Mouse (Mus musculus) T-helper 17 cell (primary cell): ENCODE data around the gene Medag.

ENCODE experiments used
- in situ Hi-C, 2 experiments: fragments of 300-600 bp; cut with MboI, MseI; formaldehyde crosslinking; loops; 1 replicate in 1 of 2; 2 replicates in 1 of 2; pipeline ENCODE4 v1.15.1; 2025; ENCODE audit warnings: high pct_unique_total_duplicates in 2 of 2

Gene Medag

DNA sequence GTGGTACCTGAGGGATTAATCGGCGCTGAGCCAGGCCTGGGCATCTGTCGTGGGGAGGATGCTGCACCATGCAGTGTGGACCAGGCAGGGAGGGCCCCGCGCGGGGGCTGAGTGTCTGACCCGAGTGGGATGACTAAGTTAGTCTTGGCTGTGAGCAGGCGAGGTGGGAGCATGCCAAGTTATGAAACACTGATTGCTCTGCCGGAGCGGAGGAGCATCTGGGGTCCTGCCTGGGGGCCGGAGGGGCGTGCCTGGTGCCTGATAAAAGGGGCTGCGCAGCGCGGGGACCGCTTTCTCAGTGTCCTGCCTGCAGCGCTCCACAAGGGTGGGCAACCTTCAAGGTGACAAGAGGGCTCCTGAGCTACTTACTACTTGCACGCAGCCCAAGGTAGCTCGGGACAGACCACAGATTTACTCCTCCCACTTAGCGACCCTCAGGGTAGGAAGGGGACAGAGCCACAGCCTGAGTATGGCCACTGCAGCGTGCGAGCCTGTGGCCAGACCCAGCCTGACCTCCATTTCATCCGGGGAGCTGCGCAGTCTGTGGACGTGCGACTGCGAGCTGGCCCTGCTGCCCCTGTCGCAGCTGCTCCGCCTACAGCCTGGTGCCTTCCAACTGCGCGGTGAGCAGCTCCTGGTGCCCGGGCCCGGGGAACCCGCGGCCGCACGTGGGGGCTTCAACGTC lies at the start of gene Medag:
TSS of gene Medag (plus strand) at position 241 of the 685 bp plus-strand sequence.
- in situ Hi-C loops, result loop anchor here in 1 of 2 experiments (10.0 kb wide), 1 partner anchor 157 kb away; no protein-coding TSS in a partner anchor

GRCm38 (mm10) chr5:149362626-149363025 lies 48.9 kb upstream of the Medag start:
- in situ Hi-C loops, result no loop called here

GRCm38 (mm10) chr5:149363903-149364755 lies 47.4 kb upstream of the Medag start:
- in situ Hi-C loops, result no loop called here

DNA sequence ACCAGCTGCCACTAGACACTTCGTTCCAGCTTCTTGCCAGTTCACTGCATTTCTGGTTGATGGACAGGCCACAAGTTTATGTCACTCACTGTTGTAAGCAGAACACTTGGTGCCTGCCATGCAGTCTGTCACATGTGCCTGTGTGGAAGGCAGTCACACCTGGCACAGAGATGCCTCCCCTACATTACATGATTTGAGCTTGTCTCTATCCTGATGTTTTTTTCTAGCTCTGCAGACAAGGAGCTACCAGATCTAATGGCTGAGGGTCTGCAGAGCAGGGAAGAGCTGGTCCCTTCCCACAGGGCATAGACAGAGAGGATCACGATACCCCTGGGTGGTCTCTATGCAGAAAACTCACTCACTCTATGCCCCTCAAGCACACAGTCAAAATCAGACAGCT lies 44.5 kb upstream of the Medag start:
- in situ Hi-C loops, result no loop called here

DNA sequence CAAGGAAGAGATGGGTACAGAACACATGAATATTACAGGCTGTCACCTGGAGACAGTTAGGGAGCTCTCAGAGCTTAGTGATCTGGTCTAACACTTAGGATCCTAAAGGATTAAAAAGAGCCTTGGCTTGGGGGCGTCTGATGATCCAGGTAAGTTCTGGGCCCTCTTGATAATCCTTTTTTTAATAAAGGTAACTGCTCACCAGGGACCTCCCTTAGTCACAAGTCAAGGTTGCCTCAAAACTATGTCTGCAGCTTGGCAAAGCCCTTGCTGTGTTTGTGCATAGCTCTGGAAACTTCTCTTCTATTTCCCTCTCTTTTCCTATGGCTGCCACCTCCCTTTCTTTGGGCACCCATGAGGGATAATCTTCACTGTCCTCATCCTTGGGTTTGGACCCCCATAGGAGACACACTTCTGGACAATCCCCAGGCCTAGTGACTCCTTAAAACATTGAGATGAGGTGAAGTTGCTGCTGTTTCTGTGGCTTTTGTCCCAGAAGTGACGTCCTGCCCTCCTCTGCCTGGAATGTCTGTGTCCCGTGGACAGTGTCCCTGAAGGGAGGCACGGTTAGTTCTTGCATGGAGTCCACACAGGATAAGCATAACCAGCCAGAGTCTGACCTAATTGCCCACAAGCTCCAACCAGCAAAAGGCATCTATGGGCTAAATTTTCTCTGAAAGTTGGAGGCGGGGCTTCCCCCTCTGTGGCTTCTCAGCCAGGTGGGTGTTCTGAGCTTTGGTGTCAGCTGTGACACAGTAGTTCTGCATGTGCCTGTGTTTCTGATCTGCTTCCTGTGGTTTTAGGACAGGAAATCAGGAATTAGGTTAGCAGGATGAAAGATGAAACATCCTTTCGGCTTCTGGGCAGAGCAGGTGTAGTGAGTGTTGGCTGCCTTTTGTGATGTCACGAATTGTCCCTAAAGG lies 43.7 kb upstream of the Medag start:
- in situ Hi-C loops, result no loop called here

- in situ Hi-C loops, result no loop called here
These were observed 42.8 kb upstream of the Medag start for GRCm38 (mm10) chr5:149368575-149369312.

- in situ Hi-C loops, result no loop called here
These were observed 42.0 kb upstream of the Medag start for GRCm38 (mm10) chr5:149369373-149370035.

GRCm38 (mm10) chr5:149372018-149372417 lies 39.5 kb upstream of the Medag start:
- in situ Hi-C loops, result no loop called here

GRCm38 (mm10) chr5:149373224-149373623 lies 38.3 kb upstream of the Medag start:
- in situ Hi-C loops, result no loop called here

- in situ Hi-C loops, result no loop called here
These were observed 37.5 kb upstream of the Medag start for GRCm38 (mm10) chr5:149374026-149374425.

DNA sequence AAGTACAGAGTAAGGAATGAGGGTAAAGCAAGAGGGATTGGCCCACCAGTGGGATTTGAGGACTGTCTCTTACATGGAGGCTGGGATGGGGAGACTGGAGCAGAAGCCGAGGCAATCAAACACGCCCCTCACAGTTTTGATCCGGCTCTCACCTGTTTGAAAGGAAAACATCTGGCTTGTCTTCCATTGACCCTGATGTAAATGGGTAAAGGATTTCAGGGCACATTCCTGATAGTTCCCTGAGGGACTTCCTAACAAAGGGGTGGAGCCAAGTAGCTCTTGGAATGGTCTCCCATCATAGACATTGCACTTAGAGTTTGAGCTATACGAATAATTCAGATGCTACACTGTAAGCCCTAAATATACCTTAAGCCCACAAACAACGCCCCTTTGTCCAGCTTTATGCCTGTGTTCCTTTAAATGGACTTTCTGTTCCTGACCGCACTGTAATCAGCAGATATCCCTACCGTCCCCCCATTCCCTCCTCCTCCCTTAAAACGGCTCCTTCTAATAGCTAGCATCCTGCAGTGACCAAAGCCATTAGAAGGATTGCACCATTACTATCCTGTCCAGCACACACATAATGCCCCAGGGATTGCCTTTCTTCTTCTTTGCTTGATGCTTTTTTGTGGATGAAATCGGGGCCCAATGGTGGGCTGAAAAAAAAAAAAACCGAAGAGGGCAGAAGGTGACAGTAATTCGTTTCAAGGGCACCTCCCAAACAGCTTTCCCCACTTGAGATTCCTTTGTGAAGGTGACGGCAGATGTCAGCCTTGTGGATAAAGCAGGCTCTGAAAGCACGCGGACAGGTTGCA lies 36.3 kb upstream of the Medag start:
- in situ Hi-C loops, result no loop called here

DNA sequence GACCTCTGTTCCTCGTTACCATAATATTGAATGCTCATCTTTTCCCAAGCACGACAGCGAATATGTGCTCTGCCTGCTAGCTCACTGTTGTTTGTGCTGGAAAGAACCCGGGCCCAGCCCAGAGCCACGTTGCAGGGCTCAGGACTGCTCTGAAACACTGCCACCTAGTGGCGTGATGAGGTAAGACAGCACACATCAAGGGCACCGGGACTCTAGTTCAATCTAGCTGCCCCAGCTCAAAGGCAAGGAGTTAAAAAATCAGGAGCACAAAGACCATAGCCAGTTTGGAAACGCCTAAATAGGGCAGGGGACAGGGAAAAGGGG lies 35.7 kb upstream of the Medag start:
- in situ Hi-C loops, result no loop called here

GRCm38 (mm10) chr5:149376367-149376766 lies 35.2 kb upstream of the Medag start:
- in situ Hi-C loops, result no loop called here

DNA sequence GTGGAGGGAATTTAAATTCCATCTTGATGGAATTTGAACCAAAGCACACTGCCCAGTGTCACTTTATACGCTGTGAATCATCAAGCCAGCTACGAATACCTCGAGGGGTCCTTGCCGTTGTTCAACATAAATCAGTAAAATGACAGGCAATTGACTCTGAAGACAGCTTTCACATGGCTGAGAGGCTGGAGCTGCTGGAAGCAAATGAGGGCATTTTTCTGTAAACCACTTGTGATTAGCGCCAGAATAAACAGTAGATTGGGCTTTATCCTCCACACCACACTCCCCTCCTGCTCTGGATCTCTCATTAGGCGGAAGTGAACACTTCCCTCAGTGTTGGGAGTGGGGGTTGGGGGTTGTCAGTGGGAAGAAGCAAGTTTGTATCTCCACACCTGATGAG lies 34.3 kb upstream of the Medag start:
- in situ Hi-C loops, result no loop called here

DNA sequence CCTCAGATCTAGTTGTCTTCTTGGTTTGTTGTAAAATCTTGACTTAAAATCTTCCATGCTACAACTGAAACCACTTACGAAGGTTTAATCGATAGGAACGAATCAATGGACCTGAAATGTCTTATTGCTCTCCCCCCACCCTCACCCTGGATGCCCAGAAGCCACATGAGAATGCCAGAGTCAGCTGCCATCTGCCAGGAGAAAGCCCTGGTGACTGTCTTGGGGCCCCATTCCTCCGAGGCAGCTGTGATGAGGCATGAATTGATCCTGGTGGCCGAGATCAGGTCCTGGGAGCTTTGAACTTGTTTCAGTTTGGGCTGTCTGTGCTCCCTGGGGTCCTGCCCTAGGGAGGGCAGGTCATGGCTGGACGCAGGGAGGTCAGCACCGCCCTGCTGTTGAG lies 33.0 kb upstream of the Medag start:
- in situ Hi-C loops, result no loop called here

- in situ Hi-C loops, result no loop called here
These were observed 32.3 kb upstream of the Medag start for GRCm38 (mm10) chr5:149379131-149379784.

GRCm38 (mm10) chr5:149379861-149380260 lies 31.7 kb upstream of the Medag start:
- in situ Hi-C loops, result loop anchor here in 1 of 2 experiments (5.0 kb wide), 1 partner anchor 43 kb away; no protein-coding TSS in a partner anchor

DNA sequence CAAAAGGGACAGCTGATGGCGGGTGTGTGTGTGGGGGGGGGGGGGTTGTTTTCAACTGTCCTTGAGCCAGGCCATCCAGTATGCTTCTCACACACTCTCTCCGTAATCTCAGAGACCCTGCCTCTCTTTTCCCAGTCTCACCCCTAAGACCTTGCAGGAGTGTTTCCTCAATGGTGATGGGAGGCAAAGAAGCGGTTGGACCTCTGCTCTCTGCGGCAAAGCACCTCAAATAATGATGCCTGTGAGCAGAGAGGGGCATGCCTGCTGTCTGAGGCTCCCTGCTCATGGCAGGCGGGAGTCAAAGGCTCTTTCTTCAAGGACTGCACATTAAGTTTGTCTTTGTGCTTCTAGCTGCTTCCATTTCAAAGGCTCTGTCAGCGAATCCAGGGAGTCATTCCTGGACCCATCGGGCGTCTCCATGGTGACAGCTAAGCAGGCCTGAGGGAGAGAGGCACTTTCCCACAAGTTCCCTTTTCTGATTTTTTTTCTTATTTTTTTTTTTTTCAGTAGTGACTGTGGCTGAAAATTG lies 31.1 kb upstream of the Medag start:
- in situ Hi-C loops, result loop anchor here in 1 of 2 experiments (5.0 kb wide), 1 partner anchor 43 kb away; no protein-coding TSS in a partner anchor

GRCm38 (mm10) chr5:149381948-149382347 lies 29.6 kb upstream of the Medag start:
- in situ Hi-C loops, result loop anchor here in 1 of 2 experiments (5.0 kb wide), 1 partner anchor 45 kb away; no protein-coding TSS in a partner anchor
